Mouse (Mus musculus) liver, postnatal 0 days (tissue): ENCODE data around the gene Nubpl.

Experiments used
- CTCF ChIP-seq: sonication (generic); IDR thresholded peaks from 2 replicates; pipeline ENCODE4 v1.5.1; 2016; ENCODE audit warnings: antibody characterized with exemption, low read depth
- EP300 ChIP-seq: IDR thresholded peaks from 2 replicates; pipeline ENCODE4 v1.6.1; 2016; ENCODE audit warnings: antibody characterized with exemption, low read depth, mild to moderate bottlenecking

- TF ChIP-seq CTCF: no peak
- no peak for TF ChIP-seq EP300
Measured at GRCm38 (mm10) chr12:52335142-52335765, 237.7 kb downstream of the Nubpl start.
